Mouse (Mus musculus): Measurements from ENCODE around the gene Lrp1.
A peak's percentile ranks its signal among the peaks of the same experiment; 100 is the strongest.

- no peak for TF ChIP-seq CTCF (conservative IDR thresholded peaks at IDR 0.05 in 1 of 2, IDR thresholded peaks at IDR 0.05 in 1 of 2; ENCODE audit: low read depth in 2 of 2, low read length in 2 of 2)
- TF ChIP-seq POLR2A (IDR thresholded peaks at IDR 0.05; ENCODE audit: low read depth, low read length) = no peak
- no peak for TF ChIP-seq PAX5 (IDR thresholded peaks at IDR 0.05; ENCODE audit: low read length)
- no peak for TF ChIP-seq JUND (conservative IDR thresholded peaks at IDR 0.05; ENCODE audit: low read depth, low read length)
- TF ChIP-seq EP300 (IDR thresholded peaks at IDR 0.05; ENCODE audit: low read length) = peak; percentile 57
- peak; percentile 91 for TF ChIP-seq MEF2A (IDR thresholded peaks at IDR 0.05; ENCODE audit: borderline replicate concordance, low read depth, low read length)
- no peak for TF ChIP-seq ZNF384 (IDR thresholded peaks at IDR 0.05; ENCODE audit: low read depth, low read length)
- no peak for TF ChIP-seq KAT2A (IDR thresholded peaks at IDR 0.05; ENCODE audit: insufficient replicate concordance, low read length)
- TF ChIP-seq RCOR1 (conservative IDR thresholded peaks at IDR 0.05; ENCODE audit: low read depth, low read length) = no peak
- 0 out of 2 replicates have a peak, but pooled peaks have one; percentile 15 for TF ChIP-seq BHLHE40 (IDR thresholded peaks at IDR 0.05; ENCODE audit: low read depth, low read length)
- TF ChIP-seq IRF4 (IDR thresholded peaks at IDR 0.05; ENCODE audit: low read depth, low read length) = peak; percentile 93
- no peak for TF ChIP-seq CHD2 (IDR thresholded peaks at IDR 0.05; ENCODE audit: low read length)
Observed at GRCm38 (mm10) chr10:127598607-127599006, 22.3 kb downstream of the Lrp1 start.
